Mouse (Mus musculus) neural tube, embryonic 14.5 days (tissue): ENCODE measurements around the gene Gm44511. TPM values are rescaled to one million over a fixed set of nuclear protein-coding genes. Genes with fewer than 3 reads are reported as not detected.
"Not testable (repeated sequence)": the region's sequence is repeated elsewhere in the genome, so short reads cannot be mapped to it uniquely, and the experiment has no call there.

Experiments used
- ATAC-seq: fragments of 200-750 bp; cut with Nextera tagmentation; 2 replicates; pipeline ENCODE4 v1.8.0; 2017; ENCODE audit warnings: low read depth, mild to moderate bottlenecking, moderate TSS enrichment, moderate library complexity
- H3K27ac ChIP-seq: fragments of 300-500 bp; sonication (generic); 2 replicates; pipeline ENCODE4 v1.5.1; 2014; ENCODE audit warnings: low read depth, mild to moderate bottlenecking, control low read depth, low read length, moderate library complexity, mixed read lengths
- H3K27me3 ChIP-seq: fragments of 300-500 bp; sonication (generic); 2 replicates; pipeline ENCODE4 v1.6.1; 2014; ENCODE audit warnings: low read length; ENCODE audit not compliant: control insufficient read depth, insufficient read depth
- H3K36me3 ChIP-seq: fragments of 300-500 bp; sonication (generic); 2 replicates; pipeline ENCODE4 v1.6.1; 2014; ENCODE audit warnings: low read length, mixed read lengths; ENCODE audit not compliant: control insufficient read depth, insufficient read depth
- H3K4me1 ChIP-seq: fragments of 300-500 bp; sonication (generic); 2 replicates; pipeline ENCODE4 v1.6.1; 2014; ENCODE audit warnings: low read length; ENCODE audit not compliant: control insufficient read depth, insufficient read depth
- H3K4me2 ChIP-seq: fragments of 300-500 bp; sonication (generic); 2 replicates; pipeline ENCODE4 v1.6.1; 2014; ENCODE audit warnings: mild to moderate bottlenecking, low read depth, low read length, control low read depth
- H3K4me3 ChIP-seq: fragments of 300-500 bp; sonication (generic); 2 replicates; pipeline ENCODE4 v1.5.1; 2014; ENCODE audit warnings: low read depth, low read length, control low read depth, mixed read lengths
- H3K9ac ChIP-seq: fragments of 300-500 bp; sonication (generic); replicated peaks from 2 replicates; pipeline ENCODE4 v1.6.1; 2014; ENCODE audit warnings: low read depth, mild to moderate bottlenecking, control low read depth, low read length, mixed read lengths
- H3K9me3 ChIP-seq: fragments of 300-500 bp; sonication (generic); 2 replicates; pipeline ENCODE4 v1.6.1; 2016; ENCODE audit warnings: low read length; ENCODE audit not compliant: control insufficient read depth
- WGBS: fragments of 180-500 bp; shearing (Covaris S2); extraction: QIAGEN DNeasy Blood & Tissue Kit; methylation state at CpG from one replicate; pipeline ENCODE4 v1.1.7; 2014; 5-methylcytosine and 5-hydroxymethylcytosine counted together
- polyA plus RNA-seq: library from polyadenylated mRNA; unstranded; fragments of >200 nt; fragmentation: Nextera tagmentation; extraction: Ambion mirVana; gene quantifications from 2 replicates; pipeline ENCODE4 v1.2.1, GENCODE M21; 2014

The Gm44511 gene
- polyA plus RNA-seq, 1 experiment from 2014 or later = not detected

DNA sequence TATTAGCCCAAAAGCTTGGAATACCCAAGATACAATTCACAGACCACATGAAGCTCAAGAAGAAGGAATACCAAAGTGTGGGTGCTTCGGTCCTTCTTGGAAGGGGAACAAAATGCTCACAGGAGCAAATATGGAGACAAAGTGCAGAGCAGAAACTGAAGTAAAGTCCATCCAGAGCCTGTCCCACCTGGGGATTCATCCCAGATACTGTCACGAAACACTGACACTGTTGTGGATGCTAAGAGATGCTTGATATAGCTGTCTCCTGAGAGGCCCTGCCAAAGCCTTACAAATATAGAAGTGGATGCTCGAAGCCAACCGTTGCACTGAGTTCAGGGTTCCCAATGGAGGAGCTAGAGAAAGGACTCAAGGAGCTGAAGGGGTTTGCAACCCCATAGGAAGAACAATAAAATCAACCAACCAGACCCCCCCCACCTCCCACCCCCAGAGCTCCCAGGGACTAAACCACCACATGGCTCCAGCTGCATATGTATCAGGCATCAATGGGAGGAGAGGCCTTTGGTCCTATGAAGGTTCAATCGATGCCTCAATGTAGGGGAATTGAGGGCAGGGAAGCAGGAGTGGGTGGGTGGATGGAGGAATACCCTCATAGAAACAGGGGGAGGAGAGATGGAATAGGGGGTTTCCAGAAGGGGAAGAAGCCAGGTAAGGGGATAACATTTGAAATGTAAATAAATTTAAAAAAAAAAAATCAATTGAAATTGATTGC lies 66.7 kb downstream of the Gm44511 start:
- ATAC-seq = no peak
- H3K4me3 ChIP-seq = peak overlapping the region; percentile 55; the same call in 1 of the 2 replicates
- no peaks in the 10 kb centered on the region for H3K4me1 ChIP-seq
- 73% methylated on average over 5 of the region's 5 CpGs for WGBS
- H3K27me3 ChIP-seq = no peaks in the 10 kb centered on the region
- H3K9me3 ChIP-seq = no peaks in the 10 kb centered on the region
- no peak overlapping the region for H3K4me2 ChIP-seq
- H3K27ac ChIP-seq = no peak overlapping the region
- H3K36me3 ChIP-seq = no peaks in the 10 kb centered on the region
- H3K9ac ChIP-seq = no peak overlapping the region

DNA sequence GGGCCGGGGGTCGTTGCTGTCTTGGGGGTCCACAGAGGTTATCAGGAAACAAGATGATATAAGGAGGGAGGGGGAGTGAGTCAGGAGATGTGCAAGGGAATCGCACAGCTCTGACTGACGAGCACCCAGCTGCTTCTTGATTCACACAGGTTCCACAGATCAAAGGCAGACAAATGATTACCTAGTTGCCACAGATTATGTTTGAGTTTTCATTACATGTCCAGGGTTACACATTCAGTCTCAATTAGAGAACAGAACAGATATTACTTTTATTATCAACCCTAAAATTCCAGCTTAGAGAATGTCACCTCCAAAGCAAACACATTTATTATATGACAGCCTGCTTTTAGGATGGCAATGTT lies 70.7 kb downstream of the Gm44511 start:
- not testable (repeated sequence) for H3K9ac ChIP-seq, H3K36me3 ChIP-seq, H3K9me3 ChIP-seq, H3K27ac ChIP-seq, H3K4me1 ChIP-seq, H3K4me3 ChIP-seq, ATAC-seq, H3K4me2 ChIP-seq, H3K27me3 ChIP-seq
- WGBS = 67% methylated on average over 4 of the region's 4 CpGs

DNA sequence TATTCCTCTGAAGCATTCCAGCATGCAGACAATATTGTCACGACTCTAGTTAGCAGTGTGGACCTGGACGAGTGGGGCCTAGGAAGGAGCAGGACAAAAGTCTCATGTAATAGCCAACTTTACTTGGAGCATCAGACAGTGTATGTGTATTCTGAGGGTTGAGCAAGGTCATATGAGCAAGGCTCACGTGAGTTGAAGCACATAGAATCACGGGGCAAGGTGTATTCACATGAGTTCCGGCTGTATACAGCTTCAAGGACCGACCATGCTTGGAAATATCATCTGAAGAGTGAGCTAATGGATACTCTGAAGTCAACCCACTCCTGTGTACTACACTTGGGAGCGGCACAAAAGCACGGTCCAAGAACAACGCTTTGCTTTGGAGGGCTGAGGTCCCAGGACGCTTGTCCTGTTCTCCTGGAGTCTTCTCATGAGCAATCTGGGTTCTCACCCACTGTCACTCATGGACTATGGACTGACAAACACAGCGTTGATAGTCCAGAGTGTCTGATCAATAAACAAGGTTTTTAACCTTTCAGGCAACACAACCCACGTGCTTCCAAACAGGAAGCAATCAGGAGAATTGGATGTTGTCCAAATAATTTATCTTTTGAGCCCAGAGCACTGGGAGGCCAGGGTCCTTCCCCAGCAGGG lies 71.2 kb downstream of the Gm44511 start:
- not testable (repeated sequence) for H3K9me3 ChIP-seq, H3K27ac ChIP-seq, ATAC-seq, H3K9ac ChIP-seq, H3K4me3 ChIP-seq, H3K4me1 ChIP-seq, H3K4me2 ChIP-seq, H3K27me3 ChIP-seq, H3K36me3 ChIP-seq
- 85% methylated on average over 12 of the region's 12 CpGs for WGBS

DNA sequence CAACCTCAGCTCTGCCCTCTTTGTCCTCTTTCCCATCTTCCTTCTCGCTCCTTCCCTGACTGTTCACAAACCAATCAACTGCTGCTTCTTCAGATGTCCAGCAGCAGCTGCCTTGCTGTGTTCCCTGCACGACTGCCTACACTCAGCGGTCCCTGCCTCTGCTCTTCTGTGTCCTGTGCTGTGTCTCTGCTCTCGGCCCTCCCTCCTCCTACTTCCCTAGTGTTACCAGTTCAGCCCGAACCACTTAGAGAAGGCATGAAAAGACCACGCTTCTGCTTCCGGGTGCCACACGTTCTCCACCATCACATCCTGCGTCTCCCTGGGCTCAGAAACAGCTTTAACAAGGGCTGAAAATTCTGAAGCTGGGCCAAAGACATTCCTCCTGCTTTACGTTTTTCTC lies 71.8 kb downstream of the Gm44511 start:
- not testable (repeated sequence) for H3K4me2 ChIP-seq, H3K27ac ChIP-seq, H3K27me3 ChIP-seq, H3K9ac ChIP-seq, H3K36me3 ChIP-seq, H3K4me1 ChIP-seq, H3K4me3 ChIP-seq, H3K9me3 ChIP-seq
- ATAC-seq = peak; percentile 80
- WGBS = 45% methylated on average over 10 of the region's 10 CpGs

DNA sequence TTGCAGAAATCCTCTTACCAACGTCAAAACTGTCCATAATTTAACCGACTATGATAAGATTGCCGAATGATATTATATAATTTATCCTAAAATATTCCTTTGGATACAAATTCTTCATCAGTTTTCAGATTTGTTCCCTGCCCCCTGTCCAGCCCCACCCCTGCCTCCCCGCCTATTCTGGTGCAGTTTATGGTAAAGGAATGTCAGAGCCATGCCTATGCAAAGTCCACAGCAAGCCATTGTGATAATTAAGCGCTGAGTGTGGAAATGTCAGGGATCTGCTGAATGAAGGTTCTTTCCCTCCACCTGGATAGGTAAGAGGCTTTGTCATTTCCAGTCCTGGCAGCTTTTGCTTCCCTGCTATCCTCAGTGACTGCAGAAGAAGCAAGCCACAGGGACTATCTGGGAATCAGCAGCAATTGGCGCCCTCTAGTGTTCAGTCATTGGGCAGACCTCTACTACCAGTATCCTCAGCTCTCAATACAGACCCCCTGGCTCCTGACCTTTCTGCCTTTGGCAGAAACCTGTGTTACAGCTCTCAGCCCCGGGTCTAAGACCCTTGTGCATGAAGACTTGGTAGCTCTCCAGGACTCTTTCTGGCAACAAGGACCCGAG lies 72.4 kb downstream of the Gm44511 start:
- H3K4me2 ChIP-seq, H3K4me1 ChIP-seq, H3K9ac ChIP-seq, H3K4me3 ChIP-seq, H3K27ac ChIP-seq, H3K9me3 ChIP-seq, H3K36me3 ChIP-seq, H3K27me3 ChIP-seq: not testable (repeated sequence)
- 32% methylated on average over 8 of the region's 8 CpGs for WGBS
- ATAC-seq = peak; percentile 98

DNA sequence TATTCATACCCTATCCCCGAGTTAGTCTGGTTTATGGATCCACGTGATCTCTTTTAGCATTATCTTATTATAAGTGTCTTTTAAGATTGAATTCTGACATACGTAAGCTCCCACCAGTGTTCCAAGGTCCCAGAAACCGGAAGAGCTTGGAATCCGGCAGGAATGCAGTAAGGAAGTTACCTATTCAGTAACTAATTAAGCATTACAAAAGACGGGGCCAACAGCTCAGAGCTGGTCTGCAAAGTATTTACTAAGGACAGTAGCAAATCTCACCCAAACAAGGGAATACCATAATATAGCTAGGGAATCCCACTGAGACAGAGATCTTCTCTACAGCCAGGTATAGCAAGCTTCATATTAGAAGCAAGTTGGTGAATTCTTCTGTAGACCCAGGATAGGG lies 79.1 kb downstream of the Gm44511 start:
- ATAC-seq, H3K36me3 ChIP-seq, H3K4me3 ChIP-seq, H3K9ac ChIP-seq, H3K9me3 ChIP-seq, H3K4me1 ChIP-seq, H3K27ac ChIP-seq, H3K27me3 ChIP-seq, H3K4me2 ChIP-seq: not testable (repeated sequence)
- 81% methylated on average over 6 of the region's 6 CpGs for WGBS

DNA sequence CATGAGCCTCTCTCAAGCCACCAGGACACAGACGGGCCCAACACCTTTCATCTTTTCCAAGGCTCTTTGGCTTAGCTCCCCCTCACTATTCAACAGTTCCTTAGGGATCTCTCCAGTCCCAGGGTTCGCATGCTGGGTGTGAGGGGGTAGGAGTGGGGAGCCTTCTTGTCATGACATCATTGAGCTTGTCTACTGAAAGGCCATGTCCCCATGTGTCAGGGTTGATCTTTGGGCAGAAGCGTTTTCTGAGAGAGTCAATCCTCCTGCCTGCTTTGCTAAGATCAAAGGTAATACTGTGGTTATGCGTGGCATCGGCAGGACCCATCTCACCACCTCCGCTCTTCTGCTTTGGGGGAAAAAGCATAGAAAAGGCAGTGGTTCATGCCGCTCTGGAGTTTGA lies 88.7 kb downstream of the Gm44511 start:
- Histone ChIP-seq H3K36me3 (no peaks in the 10 kb centered on the region), H3K4me1 (no peaks in the 10 kb centered on the region), H3K9ac (no peak overlapping the region), H3K4me3 (no peak overlapping the region), H3K4me2 (no peak overlapping the region), H3K27me3 (no peaks in the 10 kb centered on the region), H3K9me3 (no peaks in the 10 kb centered on the region), H3K27ac (no peak overlapping the region)
- WGBS = 88% methylated on average over 7 of the region's 7 CpGs
- ATAC-seq = no peak

DNA sequence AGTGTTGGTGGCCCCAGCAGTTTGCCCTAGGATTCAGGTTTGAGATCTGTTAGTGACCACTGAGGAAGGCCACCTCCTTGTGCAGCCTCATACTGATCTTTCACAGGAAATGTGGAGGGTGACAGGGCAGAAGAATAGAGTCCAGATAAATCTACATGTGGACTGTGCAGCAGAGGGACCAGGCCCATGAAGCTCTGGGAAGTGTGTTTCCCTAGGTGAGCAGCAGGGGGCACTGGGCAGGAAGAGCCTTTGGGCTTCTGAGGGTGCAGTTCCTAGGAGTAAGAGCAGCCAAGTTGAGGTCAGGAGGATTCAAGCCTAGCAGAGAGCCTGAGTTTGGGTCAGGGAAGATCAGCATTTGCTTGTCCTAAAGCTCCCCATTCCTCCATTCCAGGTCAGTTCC lies 90.0 kb downstream of the Gm44511 start:
- Histone ChIP-seq H3K27me3 (no peaks in the 10 kb centered on the region), H3K4me1 (no peaks in the 10 kb centered on the region), H3K9me3 (no peaks in the 10 kb centered on the region), H3K9ac (no peak overlapping the region), H3K27ac (no peak overlapping the region), H3K4me2 (no peak overlapping the region), H3K4me3 (no peak overlapping the region), H3K36me3 (no peaks in the 10 kb centered on the region)
- no peak for ATAC-seq

DNA sequence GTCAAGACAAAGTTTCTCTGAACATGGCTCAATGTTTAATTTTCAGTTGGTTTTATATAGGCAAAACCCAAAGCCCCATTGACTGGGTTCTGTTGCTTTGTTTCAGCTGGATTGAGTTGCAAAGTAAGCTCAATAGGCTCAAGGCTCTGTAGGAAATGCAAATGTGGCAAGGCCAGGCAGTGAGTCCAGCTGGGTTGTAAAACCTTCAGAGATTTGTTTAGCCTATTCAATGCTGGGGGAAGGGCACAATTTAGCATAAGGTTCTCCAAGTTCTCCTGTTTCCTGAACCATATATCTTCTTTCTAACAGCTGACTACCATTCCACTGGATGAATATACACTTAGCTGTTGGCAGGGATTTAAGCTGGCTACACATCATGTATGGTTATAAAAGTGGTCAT lies 91.2 kb downstream of the Gm44511 start:
- Histone ChIP-seq H3K9ac (no peak overlapping the region), H3K4me1 (no peaks in the 10 kb centered on the region), H3K36me3 (no peaks in the 10 kb centered on the region), H3K27ac (no peak overlapping the region), H3K9me3 (no peaks in the 10 kb centered on the region), H3K4me2 (no peak overlapping the region), H3K27me3 (no peaks in the 10 kb centered on the region), H3K4me3 (no peak overlapping the region)
- no peak for ATAC-seq
